ENCODE assay signal across 23 mouse cellular contexts in genomic region chr5:135736544-135736943, GRCm38 (mm10). TPM values are rescaled to one million over a fixed set of nuclear protein-coding genes. Genes with fewer than 3 reads are reported as not detected.
DNase-seq lines count a peak whose midpoint lies in the region; TF ChIP-seq lines count a peak whose summit lies in the region.
"Had no signal": no experiment of that assay in that cellular context is flagged by ENCODE, and none has a peak within 500 bp of the region (broad histone marks: within the 10 kb centered on the region; RNA-seq: fewer than 3 reads in every experiment).

No protein-coding gene starts in this region.

- no peaks in the 10 kb centered on the region for H3K4me1 ChIP-seq in kidney, adult 2 months (ENCODE audit: control insufficient read depth, insufficient read depth, low read length)
- H3K4me1 ChIP-seq in testis, adult 2 months (ENCODE audit: control insufficient read depth, insufficient read depth, low read length) = peaks cover 9% of the 10 kb centered on the region
- H3K4me1 ChIP-seq: forebrain, embryonic 15.5 days; hindbrain, embryonic 12.5 days; hindbrain, embryonic 15.5 days had no signal

- no peak for TF ChIP-seq CTCF in kidney, adult 2 months (conservative IDR thresholded peaks at IDR 0.05; ENCODE audit: insufficient read depth, insufficient read length, low read depth, low read length)
- TF ChIP-seq CTCF in testis, adult 2 months (IDR thresholded peaks at IDR 0.05; ENCODE audit: control insufficient read depth, insufficient read depth, insufficient replicate concordance, low read depth, low read length) = no peak

- TF ChIP-seq POLR2A in kidney, adult 2 months (IDR thresholded peaks at IDR 0.05; ENCODE audit: low read depth, low read length) = no peak
- TF ChIP-seq POLR2A in testis, adult 2 months (IDR thresholded peaks at IDR 0.05; ENCODE audit: control insufficient read depth, low read depth, low read length) = peak; percentile 54; the same call in 1 of the 2 replicates

- H3K27me3 ChIP-seq in kidney, adult 2 months (replicated peaks; ENCODE audit: control insufficient read depth, insufficient read depth, low read length) = no peaks in the 10 kb centered on the region
- H3K27me3 ChIP-seq in testis, adult 2 months (ENCODE audit: control insufficient read depth, insufficient read depth, low read length) = no peaks in the 10 kb centered on the region
- H3K27me3 ChIP-seq: forebrain, embryonic 15.5 days; heart, embryonic 13.5 days; hindbrain, embryonic 12.5 days; hindbrain, embryonic 15.5 days had no signal

- H3K36me3 ChIP-seq in kidney, adult 2 months (ENCODE audit: control insufficient read depth, insufficient read depth, low read length) = peaks cover 8% of the 10 kb centered on the region
- no peaks in the 10 kb centered on the region; the same call in none of the 2 replicates for H3K36me3 ChIP-seq in testis, adult 2 months (ENCODE audit: control insufficient read depth, insufficient read depth, low read length)

- no peak overlapping the region for H3K4me3 ChIP-seq in kidney, adult 2 months (ENCODE audit: insufficient read depth, low read depth, low read length)
- H3K4me3 ChIP-seq in testis, adult 2 months (ENCODE audit: control insufficient read depth, low read depth, low read length) = peak overlapping the region; percentile 85
- H3K4me3 ChIP-seq: forebrain, embryonic 15.5 days; heart, embryonic 10.5 days; heart, embryonic 13.5 days; hindbrain, embryonic 12.5 days; hindbrain, embryonic 15.5 days had no signal

- no peak overlapping the region for H3K27ac ChIP-seq in kidney, adult 2 months (ENCODE audit: insufficient read depth, low read depth, low read length)
- H3K27ac ChIP-seq in testis, adult 2 months (ENCODE audit: control insufficient read depth, insufficient read depth, low read depth, low read length) = peak overlapping the region; percentile 39
- H3K27ac ChIP-seq: forebrain, embryonic 15.5 days; heart, embryonic 10.5 days; heart, embryonic 13.5 days; hindbrain, embryonic 12.5 days; hindbrain, embryonic 15.5 days had no signal

- 94% methylated on average over 16 of the region's 16 CpGs for WGBS in kidney, adult 2 months

- peak; percentile 7 for DNase-seq in cerebellum, adult 9-11 months
- DNase-seq in cerebellum, adult 18-20 months = no peak
- peak; percentile 5 for DNase-seq in kidney, adult 9 months
- DNase-seq in kidney, adult 2 months = no peak
- DNase-seq in testis, postnatal 10 days (ENCODE audit: low spot score) = no peak
- DNase-seq in testis, postnatal 14 days (ENCODE audit: low spot score) = peak; percentile 64
- no peak for DNase-seq in adrenal gland, adult 18-20 months (ENCODE audit: low spot score in 2 of 2)
- DNase-seq: adrenal gland, adult 2 months; cerebellum, adult 11 months; cerebellum, adult 8-10 months; gastrocnemius, postnatal 10 days; heart, adult 18-20 months had no signal

RNA-seq across cellular contexts. Expression of gene Tmem120a, which starts 7.7 kb away (rescaled TPM):
- polyA plus RNA-seq in kidney, adult 2 months (2012; rRNA removed) = 91.3 and 96.7 TPM in 2 replicates
- 182 and 184 TPM in 2 replicates for polyA plus RNA-seq in testis, adult 2 months (2012; rRNA removed)
- total RNA-seq in adrenal gland, adult 18-20 months (2021) = 10 to 100 TPM; 46.2 to 94.5 TPM

RNA-seq across cellular contexts. Expression of gene Styxl1, which starts 41.6 kb away (rescaled TPM):
- polyA plus RNA-seq in kidney, adult 2 months (2012; rRNA removed) = 0.38 and 0.67 TPM in 2 replicates
- polyA plus RNA-seq in testis, adult 2 months (2012; rRNA removed) = 70.9 and 81.5 TPM in 2 replicates
- total RNA-seq in adrenal gland, adult 18-20 months (2021) = under 1 TPM; 0.23 to 0.51 TPM
- total RNA-seq: gastrocnemius, postnatal 10 days; heart, adult 18-20 months; heart, postnatal 25 days; hematopoietic stem cell, adult 5-6 weeks; MEL had no signal
- polyA plus RNA-seq: forebrain, embryonic 11.5 days; heart, embryonic 13.5 days; hindbrain, embryonic 12.5 days; intestine, embryonic 14.5 days had no signal

RNA-seq across cellular contexts. Expression of gene Mdh2, which starts 41.7 kb away (rescaled TPM):
- 1,141 and 1,152 TPM in 2 replicates for polyA plus RNA-seq in kidney, adult 2 months (2012; rRNA removed)
- polyA plus RNA-seq in testis, adult 2 months (2012; rRNA removed) = 68.7 and 75.6 TPM in 2 replicates
- total RNA-seq in adrenal gland, adult 18-20 months (2021) = 100 to 1,000 TPM; 474 to 759 TPM

Comparison
In these comparisons a context has a peak if more than half of its experiments do, and no peak if none do; other contexts are left out.
1. DNase-seq: peak in cerebellum, adult 9-11 months (single experiment), kidney, adult 9 months (single experiment) and testis, postnatal 14 days (single experiment); none in cerebellum, adult 18-20 months (0 of 2), kidney, adult 2 months (single experiment), testis, postnatal 10 days (single experiment) and adrenal gland, adult 18-20 months (0 of 2).
2. RNA of gene Styxl1, which starts 41.6 kb away (polyA plus RNA-seq): 70.9 to 81.5 TPM in testis, adult 2 months; 0.38 to 0.67 TPM in kidney, adult 2 months; every median in the first group is over 10 times any median in the second.
3. RNA of gene Mdh2, which starts 41.7 kb away (polyA plus RNA-seq): 1,141 to 1,152 TPM in kidney, adult 2 months; 68.7 to 75.6 TPM in testis, adult 2 months; every median in the first group is over 10 times any median in the second.